Mouse (Mus musculus) 3T3-L1 (cell line): Measurements from ENCODE around the gene Ranbp9.

Experiments used
- DNase-seq: peaks from one replicate; pipeline ENCODE4 v3.0.0-alpha.2; 2015; ENCODE audit warnings: low read depth, low spot score

The Ranbp9 gene

GRCm38 (mm10) chr13:43364985-43365824, 115.9 kb downstream of the Ranbp9 start, which contains the start of gene Sirt5:
Sirt5 (plus strand) TSS chr13:43365496.
- peak; percentile 49 for DNase-seq

- DNase-seq, result no peak
Measured at GRCm38 (mm10) chr13:43362353-43362752, 118.7 kb downstream of the Ranbp9 start.

DNA sequence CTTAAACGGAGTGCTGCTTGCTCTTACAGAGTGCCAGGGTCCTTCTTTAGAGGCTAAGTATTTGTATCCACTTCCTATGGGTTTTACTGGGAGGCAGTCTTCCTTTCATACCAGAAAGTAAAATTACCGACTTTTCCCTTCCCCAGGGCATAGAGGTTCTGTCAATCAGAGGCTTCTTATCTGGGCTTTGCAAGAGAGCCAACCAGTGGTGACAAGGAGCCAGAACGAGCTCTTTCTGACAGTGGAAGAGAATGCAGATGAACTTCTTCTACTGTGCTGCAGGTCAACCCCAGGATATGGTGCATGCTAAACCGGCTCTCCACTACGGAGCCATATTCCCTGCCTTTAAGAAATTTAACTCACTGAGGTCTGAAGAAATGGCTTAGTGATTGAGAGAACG, 120.5 kb downstream of the Ranbp9 start:
- no peak for DNase-seq

GRCm38 (mm10) chr13:43356346-43357125, 124.5 kb downstream of the Ranbp9 start:
- DNase-seq, result no peak

DNA sequence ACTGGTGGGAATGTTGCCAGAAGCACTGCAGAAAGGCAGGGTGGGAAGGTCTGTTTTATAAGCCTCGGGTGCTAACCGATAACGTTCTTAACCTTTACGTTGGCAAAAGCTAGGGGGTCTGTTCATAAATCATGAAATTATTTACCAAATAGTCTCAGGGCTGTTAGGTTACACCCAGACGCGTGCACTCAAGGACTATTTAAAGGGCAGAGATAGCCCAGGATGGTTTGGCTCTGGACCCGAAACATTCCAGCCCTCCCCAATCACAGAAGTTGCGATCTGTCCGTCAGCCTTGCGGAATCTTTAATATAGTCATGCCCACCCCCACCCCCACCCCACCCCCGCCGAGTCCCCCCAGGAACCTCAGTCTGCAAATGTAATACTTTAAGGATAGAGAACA, 126.7 kb downstream of the Ranbp9 start:
- DNase-seq, result no peak

DNA sequence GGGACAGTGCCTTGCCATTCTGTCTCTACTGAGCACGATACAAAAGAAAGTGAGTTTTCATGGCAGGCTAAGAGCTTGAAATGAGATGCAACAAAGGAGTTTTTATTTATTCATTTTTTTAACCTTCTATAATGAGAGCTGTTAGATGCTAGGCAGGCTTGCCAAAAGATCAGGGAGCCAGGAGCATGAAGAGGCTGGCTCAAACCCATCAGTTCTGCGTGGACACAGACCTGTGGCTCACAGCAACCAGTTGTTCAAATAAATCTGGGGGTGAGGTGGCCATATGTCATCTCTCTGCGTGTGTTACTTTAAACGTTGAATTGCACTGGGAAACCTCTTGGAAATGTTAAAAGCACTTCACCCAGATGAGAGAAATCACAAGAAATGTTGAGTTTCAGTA, 127.7 kb downstream of the Ranbp9 start:
- DNase-seq, result no peak
